Mouse (Mus musculus) kidney, postnatal 0 days (tissue): Measurements from ENCODE around the gene Scfd2. TPM values are rescaled to one million over a fixed set of nuclear protein-coding genes. Genes with fewer than 3 reads are reported as not detected.

Experiments used
- ATAC-seq: fragments of 200-750 bp; cut with Nextera tagmentation; replicated peaks from 2 replicates; pipeline ENCODE4 v1.8.0; 2017; ENCODE audit warnings: low read depth, moderate number of reproducible peaks, moderate TSS enrichment, moderate library complexity; ENCODE audit not compliant: low FRiP score
- DNase-seq: peaks from one replicate; pipeline ENCODE4 v3.0.0-alpha.2; 2016; ENCODE audit warnings: low spot score
- H3K27ac ChIP-seq: fragments of 300-500 bp; sonication (generic); 2 replicates; pipeline ENCODE4 v1.5.1; 2014; ENCODE audit warnings: mild to moderate bottlenecking
- H3K27me3 ChIP-seq: fragments of 300-500 bp; sonication (generic); 2 replicates; pipeline ENCODE4 v1.6.1; 2014; ENCODE audit warnings: low read length, mixed read lengths; ENCODE audit not compliant: insufficient read depth
- H3K36me3 ChIP-seq: fragments of 300-500 bp; sonication (generic); 2 replicates; pipeline ENCODE4 v1.6.1; 2014; ENCODE audit warnings: low read length, mixed read lengths; ENCODE audit not compliant: insufficient read depth
- H3K4me1 ChIP-seq: fragments of 300-500 bp; sonication (generic); replicated peaks from 2 replicates; pipeline ENCODE4 v1.6.1; 2014; ENCODE audit warnings: antibody characterized with exemption, low read length, mixed read lengths; ENCODE audit not compliant: insufficient read depth
- H3K4me2 ChIP-seq: fragments of 300-500 bp; sonication (generic); 2 replicates; pipeline ENCODE4 v1.6.1; 2014; ENCODE audit warnings: mild to moderate bottlenecking, low read length, moderate library complexity, mixed read lengths
- H3K4me3 ChIP-seq: fragments of 300-500 bp; sonication (generic); replicated peaks from 2 replicates; pipeline ENCODE4 v1.5.1; 2014; ENCODE audit warnings: low read depth, low read length
- H3K9ac ChIP-seq: fragments of 300-500 bp; sonication (generic); 2 replicates; pipeline ENCODE4 v1.6.1; 2014; ENCODE audit warnings: low read depth, low read length
- H3K9me3 ChIP-seq: fragments of 300-500 bp; sonication (generic); replicated peaks from 2 replicates; pipeline ENCODE4 v1.6.1; 2016; ENCODE audit warnings: low read length, inconsistent platforms, mixed read lengths
- CTCF ChIP-seq: IDR thresholded peaks from 2 replicates; pipeline ENCODE4 v1.5.1; 2016; ENCODE audit warnings: antibody characterized with exemption, low read depth, mild to moderate bottlenecking, moderate library complexity
- WGBS: fragments of 180-500 bp; shearing (Covaris S2); extraction: QIAGEN DNeasy Blood & Tissue Kit; methylation state at CpG from one replicate; pipeline ENCODE4 v1.1.7; 2014; 5-methylcytosine and 5-hydroxymethylcytosine counted together
- polyA plus RNA-seq: library from polyadenylated mRNA; unstranded; fragments of >200 nt; fragmentation: Nextera tagmentation; extraction: Ambion mirVana; gene quantifications from 2 replicates; pipeline ENCODE4 v1.2.1, GENCODE M21; 2015

Scfd2 gene
- polyA plus RNA-seq, 1 experiment from 2014 or later = 16.8 TPM

DNA sequence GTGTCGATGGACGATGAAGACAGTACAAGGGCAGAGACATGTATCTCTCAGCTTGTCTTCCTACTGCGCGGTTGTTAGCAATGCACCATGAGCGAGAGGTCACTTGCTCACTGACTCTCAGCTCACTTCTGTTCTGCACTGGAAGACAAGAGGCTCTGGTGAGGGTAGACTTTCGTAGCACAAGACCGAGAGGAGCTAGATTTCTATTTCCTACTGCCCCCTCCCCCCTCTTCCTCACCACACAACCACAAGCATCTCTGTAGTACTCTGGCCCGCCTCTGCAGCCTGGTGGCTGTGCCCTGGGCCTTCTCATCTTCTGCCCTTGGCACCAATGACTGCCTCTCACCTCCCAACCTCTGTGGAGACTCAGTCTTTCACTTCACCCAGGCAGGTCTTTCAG, 331.1 kb downstream of the Scfd2 start:
- no peak for TF ChIP-seq CTCF
- DNase-seq (no peak), ATAC-seq (no peak)
- no peak overlapping the region for H3K9ac ChIP-seq
- no peaks in the 10 kb centered on the region for H3K27me3 ChIP-seq
- H3K4me3 ChIP-seq = no peak overlapping the region
- no peak overlapping the region for H3K4me2 ChIP-seq
- H3K4me1 ChIP-seq = peaks cover 15% of the 10 kb centered on the region
- peaks cover 18% of the 10 kb centered on the region for H3K36me3 ChIP-seq
- no peaks in the 10 kb centered on the region; the same call in 1 of the 2 replicates for H3K9me3 ChIP-seq
- WGBS = 68% methylated on average over 8 of the region's 8 CpGs
- no peak overlapping the region for H3K27ac ChIP-seq

DNA sequence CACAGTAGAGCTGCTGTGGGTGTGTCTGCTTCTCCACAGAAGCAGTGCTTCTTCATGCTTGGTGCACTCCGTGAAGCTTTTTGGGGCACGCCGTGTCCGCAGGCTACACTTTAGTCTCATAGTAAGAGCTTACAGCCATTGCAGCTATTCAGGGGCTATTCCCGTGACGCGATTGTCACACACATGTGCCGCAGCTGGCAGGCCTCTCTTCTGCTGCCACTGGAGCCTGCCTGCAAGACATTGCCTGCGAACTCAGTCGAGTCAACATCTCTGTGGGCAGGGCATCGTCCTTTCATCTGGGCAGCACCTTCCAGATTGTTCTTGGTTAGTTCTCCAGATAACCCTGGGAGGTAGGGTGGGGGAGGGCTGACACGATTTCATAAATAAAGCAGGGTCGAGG, 331.8 kb downstream of the Scfd2 start:
- peaks cover 18% of the 10 kb centered on the region for H3K36me3 ChIP-seq
- no peak overlapping the region for H3K4me3 ChIP-seq
- H3K27ac ChIP-seq = no peak overlapping the region
- no peaks in the 10 kb centered on the region for H3K27me3 ChIP-seq
- H3K4me1 ChIP-seq = peaks cover 15% of the 10 kb centered on the region
- ATAC-seq = no peak
- 77% methylated on average over 13 of the region's 13 CpGs for WGBS
- no peaks in the 10 kb centered on the region; the same call in 1 of the 2 replicates for H3K9me3 ChIP-seq
- DNase-seq = no peak
- no peak for TF ChIP-seq CTCF
- H3K9ac ChIP-seq = no peak overlapping the region
- no peak overlapping the region for H3K4me2 ChIP-seq

DNA sequence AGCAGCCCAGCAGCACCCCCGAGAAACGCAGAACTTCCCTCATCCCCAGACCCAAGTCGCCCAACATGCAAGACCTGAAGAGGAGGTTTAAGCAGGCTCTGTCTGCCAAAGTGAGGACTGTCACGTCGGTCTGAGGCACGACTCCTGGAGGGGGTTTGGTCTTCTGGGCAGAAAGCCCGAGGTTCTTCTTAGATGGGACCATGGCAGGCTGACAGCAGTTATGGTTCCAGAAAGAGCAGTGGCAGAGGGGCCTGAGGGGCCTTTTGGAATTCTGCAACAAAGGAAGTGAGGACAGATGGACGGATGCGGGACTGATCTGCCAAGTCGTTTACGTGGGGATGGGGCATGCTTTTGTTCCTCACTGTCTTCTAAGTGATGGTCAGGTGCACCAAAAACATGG, 333.1 kb downstream of the Scfd2 start:
- Histone ChIP-seq H3K9ac (0 out of 2 replicates have a peak overlapping the region, but pooled peaks have one; percentile 51), H3K4me3 (peak overlapping the region; percentile 90; the same call in 1 of the 2 replicates), H3K9me3 (no peaks in the 10 kb centered on the region; the same call in 1 of the 2 replicates), H3K27me3 (no peaks in the 10 kb centered on the region), H3K27ac (peak overlapping the region; percentile 25; the same call in 1 of the 2 replicates), H3K4me2 (peak overlapping the region; percentile 79), H3K4me1 (peaks cover 23% of the 10 kb centered on the region), H3K36me3 (peaks cover 18% of the 10 kb centered on the region)
- ATAC-seq (no peak), DNase-seq (no peak)
- no peak for TF ChIP-seq CTCF
- WGBS = 74% methylated on average over 11 of the region's 11 CpGs

DNA sequence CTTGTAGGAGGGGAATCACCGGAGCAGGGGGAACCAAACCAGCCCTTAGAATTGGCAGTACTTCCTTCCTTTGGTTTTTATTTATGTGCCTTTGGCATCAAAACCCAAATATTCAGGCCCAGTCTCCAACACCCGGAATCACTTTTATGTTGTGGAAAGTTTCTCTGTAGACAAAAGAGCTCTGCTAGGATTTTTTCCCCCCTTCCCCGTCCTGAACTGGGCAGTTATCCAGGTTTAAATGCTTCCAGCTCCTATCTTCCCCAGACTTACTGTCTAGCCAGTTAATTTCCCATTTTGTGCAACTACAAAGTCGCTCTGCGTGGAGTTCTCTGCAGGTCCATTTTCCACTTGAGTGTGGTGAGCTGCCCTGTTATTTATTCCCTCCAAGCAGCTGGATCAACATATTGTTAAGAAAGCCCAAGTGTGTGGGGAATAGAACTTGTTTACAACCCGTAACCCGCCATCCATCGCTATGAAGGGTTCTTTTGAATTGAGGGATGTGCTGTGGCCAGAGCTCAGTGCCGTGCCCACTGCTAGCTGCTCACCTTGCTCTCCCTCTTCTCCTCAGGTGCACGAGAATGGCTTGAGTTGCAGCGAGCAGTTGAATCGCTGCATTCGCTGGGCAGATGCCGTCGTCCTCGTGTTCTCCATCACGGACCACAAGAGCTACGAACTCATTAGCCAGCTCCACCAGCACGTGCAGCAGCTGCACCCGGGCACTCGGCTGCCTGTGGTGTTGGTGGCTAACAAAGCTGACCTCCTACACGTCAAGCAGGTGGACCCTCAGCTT, 333.8 kb downstream of the Scfd2 start:
- Histone ChIP-seq H3K9ac (peak overlapping the region; percentile 51; the same call in 1 of the 2 replicates), H3K9me3 (no peaks in the 10 kb centered on the region), H3K27me3 (no peaks in the 10 kb centered on the region), H3K4me1 (peaks cover 25% of the 10 kb centered on the region), H3K36me3 (peaks cover 18% of the 10 kb centered on the region), H3K27ac (peak overlapping the region; percentile 25), H3K4me3 (peak overlapping the region; percentile 90), H3K4me2 (peak overlapping the region; percentile 79)
- TF ChIP-seq CTCF = no peak
- DNase-seq (peak; percentile 78), ATAC-seq (no peak)
- 51% methylated on average over 22 of the region's 22 CpGs for WGBS

DNA sequence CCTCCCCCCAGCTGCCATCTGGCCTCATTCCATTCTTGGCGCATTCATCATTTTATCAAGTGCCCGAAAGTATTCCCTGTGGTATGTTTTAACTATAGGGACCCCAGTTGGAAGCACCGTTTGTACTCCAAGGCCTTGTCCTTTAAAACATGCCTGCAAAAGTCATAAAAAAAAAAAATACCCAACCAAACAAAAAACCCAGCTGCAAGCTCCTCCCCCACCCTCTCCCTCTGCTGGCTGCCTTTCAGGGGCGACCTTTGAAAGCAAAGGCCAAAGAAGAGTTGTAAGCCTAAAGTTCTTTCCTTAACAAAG, 335.3 kb downstream of the Scfd2 start:
- Histone ChIP-seq H3K9me3 (no peaks in the 10 kb centered on the region), H3K36me3 (peaks cover 18% of the 10 kb centered on the region), H3K4me2 (peak overlapping the region; percentile 79), H3K27ac (0 out of 2 replicates have a peak overlapping the region, but pooled peaks have one; percentile 34), H3K4me1 (peaks cover 25% of the 10 kb centered on the region), H3K27me3 (no peaks in the 10 kb centered on the region), H3K4me3 (peak overlapping the region; percentile 90), H3K9ac (peak overlapping the region; percentile 49; the same call in 1 of the 2 replicates)
- 7% methylated on average over 4 of the region's 4 CpGs for WGBS
- DNase-seq (no peak), ATAC-seq (no peak)
- TF ChIP-seq CTCF = peak; percentile 50

DNA sequence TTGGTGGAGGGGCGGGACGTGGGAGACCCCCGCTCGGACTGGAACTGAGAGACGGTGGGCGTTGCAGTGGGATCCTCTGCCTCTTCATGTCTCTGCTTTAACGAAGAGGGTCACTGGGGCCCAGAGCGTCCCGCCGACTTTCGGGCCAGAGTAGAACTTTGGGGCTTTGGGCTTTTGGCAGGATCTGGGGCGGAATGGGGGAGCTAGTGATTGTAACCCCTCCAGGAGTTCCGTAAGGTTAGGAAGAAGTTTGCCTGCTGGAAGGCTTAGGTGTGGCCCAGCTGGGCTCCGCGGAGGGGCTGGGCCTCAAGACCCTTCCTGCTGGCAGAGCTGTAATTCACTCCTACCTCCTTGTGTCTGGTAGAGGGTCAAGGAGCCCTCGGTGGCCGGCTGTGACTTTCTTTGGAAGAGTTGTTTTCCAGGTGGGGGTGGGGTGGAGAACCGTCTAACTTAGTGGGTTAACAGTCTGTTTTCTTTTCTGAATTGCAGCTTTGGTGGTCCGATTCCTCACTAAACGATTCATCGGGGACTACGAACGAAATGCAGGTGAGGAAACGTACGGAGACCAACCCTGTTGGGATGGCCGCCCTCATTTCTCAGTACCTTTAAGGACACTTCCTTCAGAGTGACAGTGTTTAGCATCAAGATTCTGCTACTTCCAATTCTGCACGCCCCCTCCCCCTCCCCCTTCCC, 335.8 kb downstream of the Scfd2 start:
- Histone ChIP-seq H3K27ac (peak overlapping the region; percentile 79), H3K36me3 (peaks cover 18% of the 10 kb centered on the region), H3K4me3 (peak overlapping the region; percentile 90), H3K27me3 (no peaks in the 10 kb centered on the region), H3K4me2 (peak overlapping the region; percentile 79), H3K9ac (peak overlapping the region; percentile 97), H3K4me1 (peaks cover 25% of the 10 kb centered on the region), H3K9me3 (no peaks in the 10 kb centered on the region)
- ATAC-seq (no peak; the same call in none of the 2 replicates), DNase-seq (no peak)
- WGBS = under 1% methylated on average over 27 of the region's 27 CpGs
- no peak for TF ChIP-seq CTCF
